Mouse (Mus musculus): ENCODE results near the gene Kndc1. TPM values are rescaled to one million over a fixed set of nuclear protein-coding genes. Genes with fewer than 3 reads are reported as not detected.

The Kndc1 gene
- polyA plus RNA-seq, 1 experiment from 2014 or later, result 3.1 TPM

- no peak overlapping the region for H3K27ac ChIP-seq
- no peak overlapping the region for H3K9ac ChIP-seq
- H3K9me3 ChIP-seq, result no peaks in the 10 kb centered on the region
- no peak overlapping the region for H3K4me2 ChIP-seq (replicated peaks)
- peaks cover 9% of the 10 kb centered on the region for H3K27me3 ChIP-seq (replicated peaks)
- no peak for ATAC-seq (ENCODE audit: low FRiP score, low read depth)
- H3K4me1 ChIP-seq, result peaks cover 17% of the 10 kb centered on the region
- 69% methylated on average over 5 of the region's 5 CpGs for WGBS
- no peak overlapping the region for H3K4me3 ChIP-seq
- no peaks in the 10 kb centered on the region for H3K36me3 ChIP-seq
Measured at GRCm38 (mm10) chr7:139908176-139908575, 13.7 kb downstream of the Kndc1 start.

GRCm38 (mm10) chr7:139909469-139909868, 15.0 kb downstream of the Kndc1 start:
- no peak overlapping the region for H3K4me2 ChIP-seq (replicated peaks)
- peaks cover 20% of the 10 kb centered on the region for H3K27me3 ChIP-seq (replicated peaks)
- H3K9me3 ChIP-seq, result no peaks in the 10 kb centered on the region
- no peak overlapping the region for H3K27ac ChIP-seq
- no peak overlapping the region for H3K4me3 ChIP-seq
- WGBS, result 50% methylated on average over 6 of the region's 6 CpGs
- H3K36me3 ChIP-seq, result no peaks in the 10 kb centered on the region
- no peak overlapping the region for H3K9ac ChIP-seq
- peaks cover 22% of the 10 kb centered on the region for H3K4me1 ChIP-seq
- ATAC-seq (ENCODE audit: low FRiP score, low read depth), result no peak

- no peak for ATAC-seq (ENCODE audit: low FRiP score, low read depth)
- H3K4me3 ChIP-seq, result no peak overlapping the region
- no peak overlapping the region for H3K4me2 ChIP-seq (replicated peaks)
- H3K9ac ChIP-seq, result no peak overlapping the region
- H3K9me3 ChIP-seq, result no peaks in the 10 kb centered on the region
- no peak overlapping the region for H3K27ac ChIP-seq
- WGBS, result 64% methylated on average over 11 of the region's 11 CpGs
- no peaks in the 10 kb centered on the region for H3K36me3 ChIP-seq
- peaks cover 25% of the 10 kb centered on the region for H3K4me1 ChIP-seq
- H3K27me3 ChIP-seq (replicated peaks), result peaks cover 24% of the 10 kb centered on the region
Measured at GRCm38 (mm10) chr7:139910204-139910835, 15.8 kb downstream of the Kndc1 start.

- Histone ChIP-seq H3K27me3 (replicated peaks) (peaks cover 27% of the 10 kb centered on the region), H3K9ac (no peak overlapping the region), H3K27ac (no peak overlapping the region), H3K4me2 (replicated peaks) (peak overlapping the region; percentile 56), H3K4me3 (peak overlapping the region; percentile 22), H3K4me1 (peaks cover 13% of the 10 kb centered on the region), H3K9me3 (no peaks in the 10 kb centered on the region), H3K36me3 (no peaks in the 10 kb centered on the region)
- peak; percentile 66 for ATAC-seq (ENCODE audit: low FRiP score, low read depth)
- whole genome bisulfite sequencing, result 9% methylated on average over 29 of the region's 29 CpGs
Measured at GRCm38 (mm10) chr7:139914141-139915047, 19.9 kb downstream of the Kndc1 start.

GRCm38 (mm10) chr7:139915646-139916257, 21.3 kb downstream of the Kndc1 start:
- H3K9me3 ChIP-seq, result no peaks in the 10 kb centered on the region
- 8% methylated on average over 14 of the region's 14 CpGs for WGBS
- H3K4me1 ChIP-seq, result peaks cover 8% of the 10 kb centered on the region
- no peak overlapping the region; the same call in 1 of the 2 replicates for H3K27ac ChIP-seq
- H3K4me3 ChIP-seq, result no peak overlapping the region
- ATAC-seq (ENCODE audit: low FRiP score, low read depth), result no peak
- peak overlapping the region; percentile 29 for H3K4me2 ChIP-seq (replicated peaks)
- H3K27me3 ChIP-seq (replicated peaks), result peaks cover 27% of the 10 kb centered on the region
- H3K36me3 ChIP-seq, result no peaks in the 10 kb centered on the region
- H3K9ac ChIP-seq, result no peak overlapping the region

- Histone ChIP-seq H3K4me1 (peaks cover 8% of the 10 kb centered on the region), H3K9ac (no peak overlapping the region), H3K9me3 (no peaks in the 10 kb centered on the region), H3K4me2 (replicated peaks) (no peak overlapping the region), H3K36me3 (no peaks in the 10 kb centered on the region), H3K27ac (no peak overlapping the region), H3K27me3 (replicated peaks) (peaks cover 27% of the 10 kb centered on the region), H3K4me3 (no peak overlapping the region)
- no peak for ATAC-seq (ENCODE audit: low FRiP score, low read depth)
- whole genome bisulfite sequencing, result 0% methylated on average over 1 of the region's 1 CpGs
Measured at GRCm38 (mm10) chr7:139916345-139916744, 21.8 kb downstream of the Kndc1 start.

DNA sequence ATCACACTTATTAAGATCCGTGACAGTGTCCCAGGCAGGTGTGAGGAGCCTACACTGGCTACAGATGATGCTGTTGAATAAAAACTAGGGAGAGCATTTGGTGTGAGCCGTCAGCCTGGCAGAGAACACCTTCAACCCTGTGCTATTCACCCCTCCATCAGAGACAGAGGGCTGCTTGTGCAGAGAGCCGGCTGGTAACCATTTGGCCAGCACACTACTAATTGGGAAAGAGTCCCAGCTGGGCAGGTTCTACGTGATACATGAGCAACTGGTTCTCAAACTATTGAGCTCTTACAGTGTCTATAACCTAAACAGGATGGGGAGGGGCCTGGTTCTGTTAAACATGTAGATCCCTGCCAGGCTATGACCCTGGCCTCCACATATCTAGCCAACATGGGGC, 23.8 kb downstream of the Kndc1 start:
- H3K27ac ChIP-seq, result no peak overlapping the region
- H3K9me3 ChIP-seq, result no peaks in the 10 kb centered on the region
- ATAC-seq (ENCODE audit: low FRiP score, low read depth), result no peak
- H3K4me1 ChIP-seq, result peaks cover 8% of the 10 kb centered on the region
- no peak overlapping the region for H3K4me2 ChIP-seq (replicated peaks)
- H3K27me3 ChIP-seq (replicated peaks), result peaks cover 18% of the 10 kb centered on the region
- H3K36me3 ChIP-seq, result no peaks in the 10 kb centered on the region
- WGBS, result 79% methylated on average over 4 of the region's 4 CpGs
- H3K9ac ChIP-seq, result no peak overlapping the region
- H3K4me3 ChIP-seq, result no peak overlapping the region

DNA sequence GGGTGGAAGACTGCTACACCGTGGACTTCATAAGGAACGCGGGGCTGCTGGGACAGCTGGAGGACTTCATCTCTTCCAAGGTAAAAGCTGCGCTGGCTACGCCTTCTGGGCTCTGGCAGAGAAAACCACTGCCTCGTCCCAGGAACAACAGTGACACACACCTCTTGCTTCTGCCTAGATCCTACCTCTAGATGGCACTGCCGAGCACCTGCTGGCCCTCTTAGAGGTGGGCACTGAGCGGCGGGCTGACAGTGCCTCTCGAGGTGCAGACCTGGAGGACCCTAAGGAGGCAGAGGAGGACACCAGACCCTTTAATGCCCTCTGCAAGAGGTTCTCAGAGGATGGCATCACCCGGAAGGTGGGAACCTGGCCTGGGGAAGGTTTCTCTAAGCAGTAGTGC, 36.2 kb downstream of the Kndc1 start:
- 0 out of 2 replicates have a peak, but pooled peaks have one; percentile 58 for ATAC-seq (ENCODE audit: low FRiP score, low read depth)
- no peak overlapping the region for H3K4me2 ChIP-seq (replicated peaks)
- no peak overlapping the region for H3K9ac ChIP-seq
- H3K36me3 ChIP-seq, result no peaks in the 10 kb centered on the region
- 19% methylated on average over 11 of the region's 11 CpGs for WGBS
- no peaks in the 10 kb centered on the region; the same call in 1 of the 2 replicates for H3K27me3 ChIP-seq (replicated peaks)
- no peak overlapping the region for H3K27ac ChIP-seq
- H3K9me3 ChIP-seq, result no peaks in the 10 kb centered on the region
- H3K4me3 ChIP-seq, result no peak overlapping the region
- H3K4me1 ChIP-seq, result no peaks in the 10 kb centered on the region

DNA sequence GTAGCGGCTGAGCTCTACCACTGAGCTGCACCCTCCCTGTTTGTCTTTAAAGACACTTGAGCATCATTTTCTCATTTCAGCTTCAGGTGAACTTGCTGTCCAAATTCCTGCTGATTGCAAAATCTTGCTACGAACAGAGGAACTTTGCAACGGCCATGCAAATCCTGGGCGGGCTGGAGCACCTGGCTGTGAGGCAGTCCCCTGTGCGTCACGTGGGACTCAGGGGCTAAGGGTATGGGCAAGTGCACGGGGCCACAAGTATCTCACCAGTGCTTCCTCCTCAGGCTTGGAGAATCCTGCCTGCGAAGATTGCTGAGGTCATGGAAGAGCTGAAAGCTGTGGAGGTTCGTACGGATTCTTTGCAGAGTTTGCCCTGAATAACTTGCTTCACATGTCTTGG, 42.2 kb downstream of the Kndc1 start:
- peaks cover 15% of the 10 kb centered on the region for H3K27me3 ChIP-seq (replicated peaks)
- WGBS, result 88% methylated on average over 10 of the region's 10 CpGs
- no peak overlapping the region for H3K4me2 ChIP-seq (replicated peaks)
- no peak overlapping the region for H3K27ac ChIP-seq
- no peaks in the 10 kb centered on the region for H3K4me1 ChIP-seq
- H3K36me3 ChIP-seq, result no peaks in the 10 kb centered on the region
- H3K9ac ChIP-seq, result no peak overlapping the region
- H3K9me3 ChIP-seq, result no peaks in the 10 kb centered on the region
- H3K4me3 ChIP-seq, result no peak overlapping the region
- no peak for ATAC-seq (ENCODE audit: low FRiP score, low read depth)

- WGBS, result 83% methylated on average over 3 of the region's 3 CpGs
- ATAC-seq (ENCODE audit: low FRiP score, low read depth), result no peak
- H3K9ac ChIP-seq, result no peak overlapping the region
- H3K36me3 ChIP-seq, result no peaks in the 10 kb centered on the region
- no peak overlapping the region for H3K4me3 ChIP-seq
- no peaks in the 10 kb centered on the region for H3K9me3 ChIP-seq
- peaks cover 20% of the 10 kb centered on the region for H3K27me3 ChIP-seq (replicated peaks)
- no peak overlapping the region for H3K4me2 ChIP-seq (replicated peaks)
- H3K27ac ChIP-seq, result no peak overlapping the region
- no peaks in the 10 kb centered on the region for H3K4me1 ChIP-seq
Measured at GRCm38 (mm10) chr7:139937138-139937537, 42.6 kb downstream of the Kndc1 start.

GRCm38 (mm10) chr7:139937810-139938209, 43.3 kb downstream of the Kndc1 start:
- WGBS, result 72% methylated on average over 5 of the region's 5 CpGs
- H3K4me3 ChIP-seq, result no peak overlapping the region
- no peak overlapping the region for H3K4me2 ChIP-seq (replicated peaks)
- no peaks in the 10 kb centered on the region for H3K36me3 ChIP-seq
- no peaks in the 10 kb centered on the region for H3K4me1 ChIP-seq
- ATAC-seq (ENCODE audit: low FRiP score, low read depth), result no peak
- no peak overlapping the region for H3K9ac ChIP-seq
- H3K27ac ChIP-seq, result no peak overlapping the region
- H3K9me3 ChIP-seq, result no peaks in the 10 kb centered on the region
- peaks cover 27% of the 10 kb centered on the region for H3K27me3 ChIP-seq (replicated peaks)

GRCm38 (mm10) chr7:139940476-139941209, 46.1 kb downstream of the Kndc1 start:
- H3K9me3 ChIP-seq, result no peaks in the 10 kb centered on the region
- no peak overlapping the region for H3K4me3 ChIP-seq
- no peaks in the 10 kb centered on the region for H3K36me3 ChIP-seq
- H3K27ac ChIP-seq, result no peak overlapping the region
- no peak overlapping the region for H3K9ac ChIP-seq
- 67% methylated on average over 16 of the region's 16 CpGs for WGBS
- H3K4me2 ChIP-seq (replicated peaks), result no peak overlapping the region
- peaks cover 14% of the 10 kb centered on the region for H3K4me1 ChIP-seq
- no peak for ATAC-seq (ENCODE audit: low FRiP score, low read depth)
- H3K27me3 ChIP-seq (replicated peaks), result peaks cover 55% of the 10 kb centered on the region

All from neural tube, embryonic 12.5 days (tissue).